Mouse (Mus musculus) cerebellum, adult 9-11 months (tissue): ENCODE measurements around the gene Gramd1b.

Experiments
- DNase-seq: peaks from one replicate; pipeline ENCODE4 v3.0.0; 2022

Gene Gramd1b

DNA sequence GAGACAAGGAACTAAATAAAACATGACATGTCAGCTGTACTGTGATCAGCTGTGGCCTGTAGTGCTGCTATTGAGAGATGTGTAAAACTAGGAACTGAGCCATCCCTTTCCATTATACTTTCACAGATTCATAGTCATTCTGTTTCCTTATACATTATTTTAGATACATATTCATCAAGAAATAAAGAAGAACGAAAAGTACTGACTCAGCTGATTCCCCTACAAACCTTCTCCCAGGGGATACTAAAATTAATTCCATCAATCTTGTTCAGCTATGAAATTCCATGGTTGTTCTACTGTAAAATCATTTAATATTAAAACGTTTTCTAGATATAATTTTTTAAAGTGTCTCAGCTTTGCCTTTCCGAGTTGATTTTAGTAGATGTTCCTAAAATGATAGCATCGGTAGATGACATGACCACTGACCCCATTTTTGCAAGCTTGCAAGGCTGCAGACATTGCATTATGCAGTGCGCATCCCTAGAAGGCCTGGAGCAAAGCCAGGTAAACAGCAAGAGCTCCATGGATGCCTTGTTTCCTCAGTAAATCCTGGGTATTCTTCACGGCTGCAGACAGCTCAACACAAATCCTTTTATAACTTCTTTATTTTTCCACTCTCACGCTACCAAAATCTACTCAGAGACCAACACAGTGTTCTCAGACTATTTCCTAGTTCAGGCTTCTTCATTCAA is 285.1 kb downstream of the Gramd1b start:
- no peak for DNase-seq

DNA sequence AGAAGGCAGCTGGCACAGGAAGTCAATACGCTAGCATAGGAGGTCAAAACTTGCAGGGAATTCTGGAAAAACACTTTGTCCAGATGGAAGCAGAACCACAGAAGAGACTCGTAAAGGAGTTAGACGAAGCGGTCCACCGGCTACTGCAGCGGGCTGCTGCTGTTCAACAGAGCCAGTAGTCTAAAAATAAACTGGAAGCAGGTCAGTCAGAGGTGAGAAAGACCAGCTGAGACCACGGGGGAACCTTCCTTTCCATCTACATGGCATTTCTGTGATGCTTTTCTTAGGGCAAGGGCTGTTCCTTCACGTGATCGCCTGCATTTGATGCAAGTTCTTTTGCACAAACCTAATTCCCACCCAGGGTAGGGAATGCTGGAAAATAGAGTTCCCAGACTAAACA is 285.7 kb downstream of the Gramd1b start:
- DNase-seq: no peak
